Mouse (Mus musculus): ENCODE results near the gene Gm49380.

GRCm38 (mm10) chr9:44047071-44047470 is 66.2 kb downstream of the Gm49380 start:
- TF ChIP-seq CTCF (IDR thresholded peaks at IDR 0.05; ENCODE audit: low read depth, low read length) (no peak), POLR2A (IDR thresholded peaks at IDR 0.05; ENCODE audit: insufficient read depth, low read length) (no peak)
